In genomic region chr11:60027913-60028875, GRCm38 (mm10) we compare ENCODE assay signal across 8 mouse cellular contexts. TPM values are rescaled to one million over a fixed set of nuclear protein-coding genes. Genes with fewer than 3 reads are reported as not detected.
DNase-seq lines count a peak whose midpoint lies in the region; ATAC-seq and TF ChIP-seq lines count a peak whose summit lies in the region.

No protein-coding gene starts in this region.

- H3K36me3 ChIP-seq in hindbrain, postnatal 0 days (ENCODE audit: insufficient read depth, low read length) = no peaks in the 10 kb centered on the region
- no peaks in the 10 kb centered on the region for H3K36me3 ChIP-seq in kidney, adult 2 months (ENCODE audit: control insufficient read depth, insufficient read depth, low read length)

- peak; percentile 44 to 77 for DNase-seq in adrenal gland, adult (ENCODE audit: inconsistent age in 2 of 2, low spot score in 1 of 2)
- DNase-seq in adrenal gland, postnatal 4 days (ENCODE audit: low spot score in 2 of 2) = no peak
- peak; percentile 88 for DNase-seq in left cerebral cortex, postnatal 4 days
- no peak for DNase-seq in left cerebral cortex, postnatal 10 days (ENCODE audit: extremely low spot score in 1 of 2, low spot score in 2 of 2)
- peak; percentile 95 for DNase-seq in brain, adult 2 months (ENCODE audit: low read depth, low spot score)
- peak; percentile 63 for DNase-seq in hindbrain, postnatal 0 days (ENCODE audit: low spot score)
- no peak for DNase-seq in left cerebral cortex, postnatal 14 days (ENCODE audit: low spot score in 2 of 2)
- no peak for DNase-seq in kidney, adult 2 months

- peak overlapping the region; percentile 77 for H3K27ac ChIP-seq in hindbrain, postnatal 0 days
- H3K27ac ChIP-seq in kidney, adult 2 months (ENCODE audit: insufficient read depth, low read depth, low read length) = no peak overlapping the region

- H3K4me1 ChIP-seq in hindbrain, postnatal 0 days (ENCODE audit: insufficient read depth, low read length) = peaks cover 13% of the 10 kb centered on the region; the same call in 1 of the 2 replicates
- no peaks in the 10 kb centered on the region for H3K4me1 ChIP-seq in kidney, adult 2 months (ENCODE audit: control insufficient read depth, insufficient read depth, low read length)

- intact Hi-C loops in left cerebral cortex, postnatal 4 days (cut with DNase I) = no loop called here
- intact Hi-C loops in left cerebral cortex, postnatal 10 days (cut with DNase I) = loop anchor here (1.0 to 2.0 kb wide), 2 partner anchors 63 to 148 kb away; partner anchors contain the start of gene Rasd1
- intact Hi-C loops in left cerebral cortex, postnatal 14 days (cut with DNase I) = loop anchor here (1.0 to 2.0 kb wide), 2 partner anchors 63 to 147 kb away; no protein-coding TSS in a partner anchor

- no peak overlapping the region for H3K4me3 ChIP-seq in hindbrain, postnatal 0 days (ENCODE audit: low read length)
- no peak overlapping the region for H3K4me3 ChIP-seq in kidney, adult 2 months (ENCODE audit: insufficient read depth, low read depth, low read length)

- TF ChIP-seq CTCF in hindbrain, postnatal 0 days (IDR thresholded peaks at IDR 0.05; ENCODE audit: low read depth) = no peak
- no peak for TF ChIP-seq CTCF in kidney, adult 2 months (conservative IDR thresholded peaks at IDR 0.05; ENCODE audit: insufficient read depth, insufficient read length, low read depth, low read length)

- no peak for TF ChIP-seq POLR2A in kidney, adult 2 months (IDR thresholded peaks at IDR 0.05; ENCODE audit: low read depth, low read length)

- ATAC-seq in hindbrain, postnatal 0 days = peak; percentile 63

- H3K4me2 ChIP-seq in hindbrain, postnatal 0 days (ENCODE audit: low read depth, low read length) = no peak overlapping the region

- H3K9ac ChIP-seq in hindbrain, postnatal 0 days (replicated peaks; ENCODE audit: low read length) = no peak overlapping the region

- no peaks in the 10 kb centered on the region for H3K27me3 ChIP-seq in hindbrain, postnatal 0 days (ENCODE audit: insufficient read depth, low read length)
- H3K27me3 ChIP-seq in kidney, adult 2 months (replicated peaks; ENCODE audit: control insufficient read depth, insufficient read depth, low read length) = no peaks in the 10 kb centered on the region

- H3K9me3 ChIP-seq in hindbrain, postnatal 0 days (ENCODE audit: low read length) = no peaks in the 10 kb centered on the region

- 57% methylated on average over 10 of the region's 10 CpGs for WGBS in hindbrain, postnatal 0 days
- 90% methylated on average over 10 of the region's 10 CpGs for WGBS in kidney, adult 2 months

RNA-seq across cellular contexts. Expression of gene Pemt, which starts 18.1 kb away (rescaled TPM):
- total RNA-seq in adrenal gland, postnatal 4 days (2021) = 10 to 100 TPM in 1 of 2 experiments, 1 to 10 TPM in 1; 7.3 to 54.5 TPM
- total RNA-seq in left cerebral cortex, postnatal 4 days (2021) = 1 to 10 TPM; 6.7 to 7.5 TPM
- 1 to 10 TPM; 6.7 to 8.0 TPM for total RNA-seq in left cerebral cortex, postnatal 10 days (2021)
- 14.5 and 15.3 TPM in 2 replicates for total RNA-seq in hindbrain, postnatal 0 days (2014; rRNA removed)
- 12.6 and 12.9 TPM in 2 replicates for polyA plus RNA-seq in hindbrain, postnatal 0 days (2015; fragmentation: Nextera tagmentation; extraction: Ambion mirVana)
- total RNA-seq in left cerebral cortex, postnatal 14 days (2021) = 1 to 10 TPM; 4.9 to 6.1 TPM
- polyA plus RNA-seq in kidney, adult 2 months (2012; rRNA removed) = 7.1 and 8.7 TPM in 2 replicates

Comparison
In these comparisons a context has a peak if more than half of its experiments do, and no peak if none do; other contexts are left out.
1. DNase-seq: peak in adrenal gland, adult (2 of 2), left cerebral cortex, postnatal 4 days (single experiment), brain, adult 2 months (single experiment) and hindbrain, postnatal 0 days (single experiment); none in adrenal gland, postnatal 4 days (0 of 2), left cerebral cortex, postnatal 10 days (0 of 2), left cerebral cortex, postnatal 14 days (0 of 2) and kidney, adult 2 months (single experiment).